Mouse (Mus musculus): ENCODE data around the gene Kansl1l.

The Kansl1l gene

GRCm38 (mm10) chr1:66817865-66818315, 528 bp upstream of the Kansl1l start:
- DNase-seq (ENCODE audit: low spot score in 2 of 2) = peak in 1 of 2 experiments; percentile 42

- DNase-seq (ENCODE audit: low spot score in 2 of 2) = peak; percentile 88 to 90
Observed at GRCm38 (mm10) chr1:66816837-66817452, 417 bp downstream of the Kansl1l start.

GRCm38 (mm10) chr1:66815941-66816777, 1.2 kb downstream of the Kansl1l start:
- DNase-seq (ENCODE audit: low spot score in 2 of 2) = peak; percentile 20 to 47

GRCm38 (mm10) chr1:66814756-66815155, 2.6 kb downstream of the Kansl1l start:
- DNase-seq (ENCODE audit: low spot score in 2 of 2) = no peak

GRCm38 (mm10) chr1:66813191-66813590, 4.2 kb downstream of the Kansl1l start:
- DNase-seq (ENCODE audit: low spot score in 2 of 2) = no peak

GRCm38 (mm10) chr1:66806821-66807220, 10.5 kb downstream of the Kansl1l start:
- DNase-seq (ENCODE audit: low spot score in 2 of 2) = no peak

GRCm38 (mm10) chr1:66805408-66805807, 12.0 kb downstream of the Kansl1l start:
- DNase-seq (ENCODE audit: low spot score in 2 of 2) = no peak

GRCm38 (mm10) chr1:66804710-66805109, 12.7 kb downstream of the Kansl1l start:
- DNase-seq (ENCODE audit: low spot score in 2 of 2) = no peak

- no peak for DNase-seq (ENCODE audit: low spot score in 2 of 2)
Observed at GRCm38 (mm10) chr1:66797962-66798361, 19.4 kb downstream of the Kansl1l start.

- no peak for DNase-seq (ENCODE audit: low spot score in 2 of 2)
Observed at GRCm38 (mm10) chr1:66792838-66793466, 24.4 kb downstream of the Kansl1l start.

- DNase-seq (ENCODE audit: low spot score in 2 of 2) = no peak
Observed at GRCm38 (mm10) chr1:66782296-66782695, 35.1 kb downstream of the Kansl1l start.

- no peak for DNase-seq (ENCODE audit: low spot score in 2 of 2)
Observed at GRCm38 (mm10) chr1:66781027-66781426, 36.3 kb downstream of the Kansl1l start.

GRCm38 (mm10) chr1:66778798-66779197, 38.6 kb downstream of the Kansl1l start:
- DNase-seq (ENCODE audit: low spot score in 2 of 2) = no peak

- no peak for DNase-seq (ENCODE audit: low spot score in 2 of 2)
Observed at GRCm38 (mm10) chr1:66777878-66778277, 39.5 kb downstream of the Kansl1l start.

GRCm38 (mm10) chr1:66768764-66769163, 48.6 kb downstream of the Kansl1l start:
- DNase-seq (ENCODE audit: low spot score in 2 of 2) = no peak

- DNase-seq (ENCODE audit: low spot score in 2 of 2) = no peak
Observed at GRCm38 (mm10) chr1:66730581-66730980, 86.8 kb downstream of the Kansl1l start.

- no peak for DNase-seq (ENCODE audit: low spot score in 2 of 2)
Observed at GRCm38 (mm10) chr1:66712859-66713258, 104.5 kb downstream of the Kansl1l start.

GRCm38 (mm10) chr1:66704523-66704922, 112.8 kb downstream of the Kansl1l start:
- no peak for DNase-seq (ENCODE audit: low spot score in 2 of 2)

- no peak for DNase-seq (ENCODE audit: low spot score in 2 of 2)
Observed at GRCm38 (mm10) chr1:66702623-66703345, 114.6 kb downstream of the Kansl1l start.

GRCm38 (mm10) chr1:66701576-66701940, 115.8 kb downstream of the Kansl1l start:
- no peak for DNase-seq (ENCODE audit: low spot score in 2 of 2)

GRCm38 (mm10) chr1:66700693-66701575, 116.4 kb downstream of the Kansl1l start, which contains the start of gene Rpe:
Gene Rpe (plus strand): TSS chr1:66700831.
- DNase-seq (ENCODE audit: low spot score in 2 of 2) = peak; percentile 85 to 90

All from natural killer cell, adult 2 months (primary cell).